ENCODE assay signal across 26 mouse cellular contexts in the genomic region with DNA sequence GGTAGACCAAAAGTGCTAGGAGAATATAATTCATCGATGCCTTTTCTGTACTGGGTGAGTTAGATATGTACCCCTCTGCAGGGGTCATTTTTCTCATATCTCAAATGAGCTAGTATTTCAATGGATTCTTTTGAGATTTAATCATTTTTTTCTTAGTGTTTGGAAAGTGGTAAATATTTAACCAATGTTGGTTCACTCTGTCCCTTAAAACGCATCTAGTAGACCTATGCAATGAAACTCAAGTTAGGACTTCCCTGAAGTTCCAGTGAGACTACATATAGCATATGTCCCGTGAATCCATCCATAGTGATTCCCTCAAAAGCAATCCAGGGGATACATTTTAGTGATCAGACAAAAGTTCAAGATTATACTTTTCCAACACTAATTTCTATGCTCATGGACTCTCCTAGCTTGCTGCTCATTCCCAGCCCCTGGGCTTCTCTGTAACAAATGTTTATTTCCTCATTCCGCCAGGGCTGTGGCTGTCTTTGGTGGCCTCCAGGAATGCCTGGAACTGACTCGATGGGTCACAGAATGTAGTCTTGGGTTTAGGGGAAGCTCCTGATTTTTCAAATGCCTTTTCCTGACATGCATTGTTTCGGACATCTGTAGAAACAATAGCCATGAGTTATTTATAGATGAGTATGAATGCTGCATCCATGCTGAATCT.
DNase-seq lines count a peak whose midpoint lies in the region; ATAC-seq and TF ChIP-seq lines count a peak whose summit lies in the region.
"Had no signal": no experiment of that assay in that cellular context is flagged by ENCODE, and none has a peak within 500 bp of the region (broad histone marks: within the 10 kb centered on the region; RNA-seq: fewer than 3 reads in every experiment).

No protein-coding gene starts in this region.

- no peak overlapping the region for H3K9ac ChIP-seq in heart, adult 2 months (ENCODE audit: low read depth, low read length)
- H3K9ac ChIP-seq in kidney, postnatal 0 days (ENCODE audit: low read depth, low read length) = no peak overlapping the region
- no peak overlapping the region for H3K9ac ChIP-seq in intestine, embryonic 16.5 days (ENCODE audit: low read depth, low read length)
- H3K9ac ChIP-seq in midbrain, embryonic 13.5 days (replicated peaks) = no peak overlapping the region
- H3K9ac ChIP-seq: forebrain, embryonic 13.5 days; heart, embryonic 13.5 days; hindbrain, embryonic 12.5 days; hindbrain, embryonic 15.5 days had no signal

- H3K4me1 ChIP-seq in heart, adult 2 months (ENCODE audit: control insufficient read depth, insufficient read depth, low read length) = peaks cover 1% of the 10 kb centered on the region; the same call in 1 of the 2 replicates
- H3K4me1 ChIP-seq in kidney, postnatal 0 days (replicated peaks; ENCODE audit: insufficient read depth, low read length) = no peaks in the 10 kb centered on the region
- H3K4me1 ChIP-seq in intestine, embryonic 16.5 days (ENCODE audit: control insufficient read depth, insufficient read depth, low read length) = no peaks in the 10 kb centered on the region
- no peaks in the 10 kb centered on the region for H3K4me1 ChIP-seq in midbrain, embryonic 13.5 days (replicated peaks)
- H3K4me1 ChIP-seq: forebrain, embryonic 10.5 days; forebrain, embryonic 13.5 days; heart, embryonic 13.5 days; hindbrain, embryonic 12.5 days; hindbrain, embryonic 15.5 days had no signal

- no peak for TF ChIP-seq POLR2A in heart, adult 2 months (IDR thresholded peaks at IDR 0.05; ENCODE audit: insufficient read depth, low read depth, low read length)

- no peak overlapping the region for H3K4me2 ChIP-seq in kidney, postnatal 0 days (ENCODE audit: low read length)
- H3K4me2 ChIP-seq in intestine, embryonic 16.5 days (ENCODE audit: low read depth, low read length) = no peak overlapping the region
- H3K4me2 ChIP-seq in midbrain, embryonic 13.5 days (replicated peaks) = no peak overlapping the region
- H3K4me2 ChIP-seq: forebrain, embryonic 13.5 days; heart, embryonic 13.5 days; hindbrain, embryonic 12.5 days; hindbrain, embryonic 15.5 days had no signal

- ATAC-seq in kidney, postnatal 0 days (replicated peaks; ENCODE audit: low FRiP score, low read depth) = no peak
- ATAC-seq in intestine, embryonic 16.5 days = peak; percentile 67; the same call in 1 of the 2 replicates
- no peak for ATAC-seq in midbrain, embryonic 13.5 days
- ATAC-seq: activated CD4-positive, CD25-positive, alpha-beta regulatory T cell, adult 4 months; forebrain, embryonic 13.5 days; forebrain, embryonic 16.5 days had no signal

- DNase-seq in heart, adult 2 months = no peak
- no peak for DNase-seq in heart, postnatal 4 days
- peak; percentile 11 for DNase-seq in kidney, postnatal 0 days (ENCODE audit: low spot score)
- no peak for DNase-seq in kidney, postnatal 25 days
- DNase-seq in Muller cell, postnatal 12 days (ENCODE audit: inconsistent ontology term) = peak; percentile 22
- DNase-seq in adrenal gland, adult 2 months = no peak
- DNase-seq: adrenal gland, postnatal 10 days; adrenal gland, postnatal 36 days; B cell, adult 2 months; cerebellum, adult 18-20 months; cerebellum, adult 9-10 months; cerebellum, postnatal 14 days; gastrocnemius, postnatal 10 days; gastrocnemius, postnatal 36 days; heart, postnatal 14 days had no signal

- WGBS in heart, adult 2 months = 72% methylated on average over 6 of the region's 6 CpGs
- WGBS in kidney, postnatal 0 days = 75% methylated on average over 6 of the region's 6 CpGs
- WGBS in intestine, embryonic 16.5 days = 55% methylated on average over 6 of the region's 6 CpGs
- WGBS in midbrain, embryonic 13.5 days = 88% methylated on average over 6 of the region's 6 CpGs

- no peaks in the 10 kb centered on the region for H3K9me3 ChIP-seq in kidney, postnatal 0 days (replicated peaks; ENCODE audit: low read length)
- H3K9me3 ChIP-seq in intestine, embryonic 16.5 days (ENCODE audit: control insufficient read depth, low read length) = no peaks in the 10 kb centered on the region
- no peaks in the 10 kb centered on the region for H3K9me3 ChIP-seq in midbrain, embryonic 13.5 days
- H3K9me3 ChIP-seq: forebrain, embryonic 10.5 days; forebrain, embryonic 13.5 days; heart, embryonic 13.5 days; hindbrain, embryonic 12.5 days; hindbrain, embryonic 15.5 days had no signal

- intact Hi-C loops in heart, adult 2 months (cut with DNase I) = loop anchor here (5.0 kb wide), 1 partner anchor 73 kb away; no protein-coding TSS in a partner anchor

- no peak for TF ChIP-seq EP300 in heart, adult 2 months (IDR thresholded peaks at IDR 0.05; ENCODE audit: insufficient read depth, low read depth, low read length)

- TF ChIP-seq CTCF in heart, adult 2 months (IDR thresholded peaks at IDR 0.05) = no peak
- no peak for TF ChIP-seq CTCF in kidney, postnatal 0 days (IDR thresholded peaks at IDR 0.05; ENCODE audit: low read depth)

- H3K27me3 ChIP-seq in heart, adult 2 months (ENCODE audit: control insufficient read depth, insufficient read depth, low read length) = no peaks in the 10 kb centered on the region
- no peaks in the 10 kb centered on the region for H3K27me3 ChIP-seq in kidney, postnatal 0 days (ENCODE audit: insufficient read depth, low read length)
- no peaks in the 10 kb centered on the region for H3K27me3 ChIP-seq in intestine, embryonic 16.5 days (replicated peaks; ENCODE audit: control insufficient read depth, insufficient read depth, low read length)
- H3K27me3 ChIP-seq in midbrain, embryonic 13.5 days = no peaks in the 10 kb centered on the region
- H3K27me3 ChIP-seq: CH12.LX; forebrain, embryonic 13.5 days; heart, embryonic 13.5 days; hindbrain, embryonic 12.5 days; hindbrain, embryonic 15.5 days had no signal

- no peaks in the 10 kb centered on the region for H3K79me2 ChIP-seq in heart, adult 2 months (replicated peaks; ENCODE audit: control insufficient read depth, insufficient read depth, low read length)

- no peaks in the 10 kb centered on the region for H3K36me3 ChIP-seq in heart, adult 2 months (ENCODE audit: control insufficient read depth, insufficient read depth, low read length)
- H3K36me3 ChIP-seq in kidney, postnatal 0 days (ENCODE audit: insufficient read depth, low read length) = no peaks in the 10 kb centered on the region
- no peaks in the 10 kb centered on the region for H3K36me3 ChIP-seq in intestine, embryonic 16.5 days (ENCODE audit: control insufficient read depth, insufficient read depth, low read length)
- H3K36me3 ChIP-seq in midbrain, embryonic 13.5 days = no peaks in the 10 kb centered on the region
- H3K36me3 ChIP-seq: forebrain, embryonic 10.5 days; G1E; heart, embryonic 13.5 days; hindbrain, embryonic 12.5 days; hindbrain, embryonic 15.5 days had no signal

- H3K4me3 ChIP-seq in heart, adult 2 months = no peak overlapping the region
- no peak overlapping the region for H3K4me3 ChIP-seq in kidney, postnatal 0 days (replicated peaks; ENCODE audit: low read depth, low read length)
- no peak overlapping the region for H3K4me3 ChIP-seq in intestine, embryonic 16.5 days (ENCODE audit: low read length)
- no peak overlapping the region for H3K4me3 ChIP-seq in midbrain, embryonic 13.5 days (replicated peaks)
- H3K4me3 ChIP-seq: forebrain, embryonic 10.5 days; forebrain, embryonic 13.5 days; heart, embryonic 13.5 days; hindbrain, embryonic 12.5 days; hindbrain, embryonic 15.5 days had no signal

- peak overlapping the region; percentile 20; the same call in 1 of the 2 replicates for H3K27ac ChIP-seq in heart, adult 2 months
- H3K27ac ChIP-seq in kidney, postnatal 0 days = no peak overlapping the region
- H3K27ac ChIP-seq in intestine, embryonic 16.5 days (ENCODE audit: low read length) = no peak overlapping the region
- no peak overlapping the region for H3K27ac ChIP-seq in midbrain, embryonic 13.5 days
- H3K27ac ChIP-seq: forebrain, embryonic 10.5 days; forebrain, embryonic 13.5 days; heart, embryonic 13.5 days; hindbrain, embryonic 12.5 days; hindbrain, embryonic 15.5 days had no signal

Comparison
In these comparisons a context has a peak if more than half of its experiments do, and no peak if none do; other contexts are left out.
1. DNase-seq: peak in kidney, postnatal 0 days (single experiment) and Muller cell, postnatal 12 days (single experiment); none in heart, adult 2 months (0 of 2), heart, postnatal 4 days (single experiment), kidney, postnatal 25 days (0 of 2) and adrenal gland, adult 2 months (single experiment).